Mouse (Mus musculus) forebrain, embryonic 12.5 days (tissue): ENCODE data around the gene Vti1a. TPM values are rescaled to one million over a fixed set of nuclear protein-coding genes. Genes with fewer than 3 reads are reported as not detected.

Source experiments
- ATAC-seq: fragments of 200-750 bp; cut with Nextera tagmentation; 2 replicates; pipeline ENCODE4 v1.8.0; 2017; ENCODE audit warnings: moderate TSS enrichment; ENCODE audit not compliant: low FRiP score
- H3K27ac ChIP-seq: fragments of 300-500 bp; sonication (generic); 2 replicates; pipeline ENCODE4 v1.5.1; 2016; ENCODE audit warnings: mild to moderate bottlenecking
- H3K27me3 ChIP-seq: fragments of 300-500 bp; sonication (generic); 2 replicates; pipeline ENCODE4 v1.6.1; 2016; ENCODE audit warnings: mild to moderate bottlenecking
- H3K36me3 ChIP-seq: fragments of 300-500 bp; sonication (generic); replicated peaks from 2 replicates; pipeline ENCODE4 v1.6.1; 2016; ENCODE audit warnings: mild to moderate bottlenecking
- H3K4me1 ChIP-seq: fragments of 300-500 bp; sonication (generic); 2 replicates; pipeline ENCODE4 v1.6.1; 2016
- H3K4me2 ChIP-seq: fragments of 300-500 bp; sonication (generic); 2 replicates; pipeline ENCODE4 v1.6.1; 2016; ENCODE audit warnings: mild to moderate bottlenecking, moderate library complexity
- H3K4me3 ChIP-seq: fragments of 300-500 bp; sonication (generic); replicated peaks from 2 replicates; pipeline ENCODE4 v1.5.1; 2016; ENCODE audit warnings: mild to moderate bottlenecking
- H3K9ac ChIP-seq: fragments of 300-500 bp; sonication (generic); 2 replicates; pipeline ENCODE4 v1.6.1; 2016; ENCODE audit warnings: mild to moderate bottlenecking
- H3K9me3 ChIP-seq: fragments of 300-500 bp; sonication (generic); 2 replicates; pipeline ENCODE4 v1.6.1; 2016
- WGBS: fragments of 180-500 bp; shearing (Covaris S2); methylation state at CpG from one replicate; pipeline ENCODE4 v1.1.7; 2016; 5-methylcytosine and 5-hydroxymethylcytosine counted together
- polyA plus RNA-seq: library from polyadenylated mRNA; unstranded; fragments of >200 nt; fragmentation: Nextera tagmentation; extraction: Ambion mirVana; gene quantifications from 2 replicates; pipeline ENCODE4 v1.2.1, GENCODE M21; 2016

Vti1a gene
- polyA plus RNA-seq, 1 experiment from 2014 or later, result 34.3 TPM

GRCm38 (mm10) chr19:55571486-55571885 lies 255.4 kb downstream of the Vti1a start:
- H3K4me1 ChIP-seq, result peaks cover 2% of the 10 kb centered on the region; the same call in 1 of the 2 replicates
- H3K4me3 ChIP-seq, result no peak overlapping the region
- H3K9me3 ChIP-seq, result no peaks in the 10 kb centered on the region
- no peak for ATAC-seq
- WGBS, result 94% methylated on average over 8 of the region's 8 CpGs
- H3K4me2 ChIP-seq, result no peak overlapping the region
- no peaks in the 10 kb centered on the region for H3K36me3 ChIP-seq
- H3K27ac ChIP-seq, result no peak overlapping the region
- H3K9ac ChIP-seq, result no peak overlapping the region
- peaks cover 14% of the 10 kb centered on the region for H3K27me3 ChIP-seq

GRCm38 (mm10) chr19:55577306-55578042 lies 261.4 kb downstream of the Vti1a start:
- Histone ChIP-seq H3K4me2 (no peak overlapping the region), H3K27me3 (peaks cover 30% of the 10 kb centered on the region), H3K9ac (no peak overlapping the region), H3K27ac (peak overlapping the region; percentile 66), H3K4me3 (no peak overlapping the region), H3K9me3 (no peaks in the 10 kb centered on the region), H3K36me3 (no peaks in the 10 kb centered on the region), H3K4me1 (peaks cover 21% of the 10 kb centered on the region)
- ATAC-seq, result no peak
- WGBS, result 83% methylated on average over 25 of the region's 25 CpGs

- Histone ChIP-seq H3K4me3 (no peak overlapping the region), H3K27ac (peak overlapping the region; percentile 62; the same call in 1 of the 2 replicates), H3K9me3 (no peaks in the 10 kb centered on the region), H3K4me1 (peaks cover 28% of the 10 kb centered on the region), H3K4me2 (0 out of 2 replicates have a peak overlapping the region, but pooled peaks have one; percentile 21), H3K36me3 (no peaks in the 10 kb centered on the region), H3K27me3 (peaks cover 30% of the 10 kb centered on the region), H3K9ac (no peak overlapping the region)
- peak; percentile 92 for ATAC-seq
- 34% methylated on average over 17 of the region's 17 CpGs for WGBS
Observed at GRCm38 (mm10) chr19:55578094-55579085, 262.3 kb downstream of the Vti1a start.

GRCm38 (mm10) chr19:55579310-55579709 lies 263.2 kb downstream of the Vti1a start:
- Histone ChIP-seq H3K4me1 (peaks cover 31% of the 10 kb centered on the region), H3K27me3 (peaks cover 23% of the 10 kb centered on the region), H3K4me3 (no peak overlapping the region), H3K36me3 (no peaks in the 10 kb centered on the region), H3K4me2 (no peak overlapping the region), H3K27ac (no peak overlapping the region), H3K9ac (no peak overlapping the region), H3K9me3 (no peaks in the 10 kb centered on the region)
- no peak for ATAC-seq
- 93% methylated on average over 4 of the region's 4 CpGs for WGBS

GRCm38 (mm10) chr19:55580152-55580551 lies 264.1 kb downstream of the Vti1a start:
- H3K4me1 ChIP-seq, result peaks cover 31% of the 10 kb centered on the region

GRCm38 (mm10) chr19:55580667-55581066 lies 264.6 kb downstream of the Vti1a start:
- H3K4me1 ChIP-seq, result peaks cover 31% of the 10 kb centered on the region
- H3K27ac ChIP-seq, result no peak overlapping the region
- no peak overlapping the region for H3K4me2 ChIP-seq
- H3K36me3 ChIP-seq, result no peaks in the 10 kb centered on the region
- 89% methylated on average over 6 of the region's 6 CpGs for WGBS
- ATAC-seq, result no peak
- H3K27me3 ChIP-seq, result peaks cover 29% of the 10 kb centered on the region
- no peak overlapping the region for H3K4me3 ChIP-seq
- H3K9ac ChIP-seq, result no peak overlapping the region
- no peaks in the 10 kb centered on the region for H3K9me3 ChIP-seq

More at GRCm38 (mm10) chr19:55580152-55580551, 264.1 kb downstream of the Vti1a start:
- H3K36me3 ChIP-seq, result no peaks in the 10 kb centered on the region
- ATAC-seq, result no peak
- H3K9me3 ChIP-seq, result no peaks in the 10 kb centered on the region
- no peak overlapping the region for H3K9ac ChIP-seq
- H3K27me3 ChIP-seq, result peaks cover 26% of the 10 kb centered on the region
- no peak overlapping the region for H3K4me2 ChIP-seq
- H3K27ac ChIP-seq, result no peak overlapping the region
- 95% methylated on average over 8 of the region's 8 CpGs for WGBS
- H3K4me3 ChIP-seq, result no peak overlapping the region

GRCm38 (mm10) chr19:55582896-55583653 lies 267.0 kb downstream of the Vti1a start:
- Histone ChIP-seq H3K9ac (no peak overlapping the region), H3K27ac (no peak overlapping the region), H3K4me2 (no peak overlapping the region), H3K36me3 (no peaks in the 10 kb centered on the region), H3K9me3 (no peaks in the 10 kb centered on the region), H3K4me3 (no peak overlapping the region), H3K27me3 (peaks cover 46% of the 10 kb centered on the region), H3K4me1 (peaks cover 18% of the 10 kb centered on the region)
- 31% methylated on average over 12 of the region's 16 CpGs for WGBS
- no peak for ATAC-seq

- Histone ChIP-seq H3K36me3 (no peaks in the 10 kb centered on the region), H3K9me3 (no peaks in the 10 kb centered on the region), H3K27ac (no peak overlapping the region), H3K4me2 (no peak overlapping the region), H3K27me3 (peaks cover 61% of the 10 kb centered on the region), H3K9ac (no peak overlapping the region), H3K4me3 (no peak overlapping the region), H3K4me1 (peaks cover 22% of the 10 kb centered on the region)
- ATAC-seq, result no peak
- WGBS, result 82% methylated on average over 18 of the region's 18 CpGs
Observed at GRCm38 (mm10) chr19:55585270-55586224, 269.5 kb downstream of the Vti1a start.

- Histone ChIP-seq H3K9ac (no peak overlapping the region), H3K36me3 (no peaks in the 10 kb centered on the region), H3K27ac (no peak overlapping the region), H3K27me3 (peaks cover 56% of the 10 kb centered on the region), H3K9me3 (no peaks in the 10 kb centered on the region), H3K4me3 (no peak overlapping the region), H3K4me2 (no peak overlapping the region), H3K4me1 (peaks cover 24% of the 10 kb centered on the region)
- 78% methylated on average over 14 of the region's 14 CpGs for WGBS
- ATAC-seq, result no peak
Observed at GRCm38 (mm10) chr19:55587638-55588421, 271.7 kb downstream of the Vti1a start.

- Histone ChIP-seq H3K27ac (no peak overlapping the region), H3K4me1 (peaks cover 26% of the 10 kb centered on the region), H3K36me3 (no peaks in the 10 kb centered on the region), H3K27me3 (peaks cover 56% of the 10 kb centered on the region), H3K4me3 (no peak overlapping the region), H3K4me2 (no peak overlapping the region), H3K9ac (no peak overlapping the region), H3K9me3 (no peaks in the 10 kb centered on the region)
- 34% methylated on average over 16 of the region's 16 CpGs for WGBS
- ATAC-seq, result no peak
Observed at GRCm38 (mm10) chr19:55588948-55589896, 273.1 kb downstream of the Vti1a start.
